Mouse (Mus musculus) retina, adult 2 months (tissue): ENCODE data around the gene Sun1.
A peak's percentile ranks its signal among the peaks of the same experiment; 100 is the strongest.

Experiments used
- DNase-seq: peaks from one replicate; pipeline ENCODE4 v3.0.0-alpha.2; 2012; ENCODE audit warnings: low read depth, low spot score

Sun1 gene

DNA sequence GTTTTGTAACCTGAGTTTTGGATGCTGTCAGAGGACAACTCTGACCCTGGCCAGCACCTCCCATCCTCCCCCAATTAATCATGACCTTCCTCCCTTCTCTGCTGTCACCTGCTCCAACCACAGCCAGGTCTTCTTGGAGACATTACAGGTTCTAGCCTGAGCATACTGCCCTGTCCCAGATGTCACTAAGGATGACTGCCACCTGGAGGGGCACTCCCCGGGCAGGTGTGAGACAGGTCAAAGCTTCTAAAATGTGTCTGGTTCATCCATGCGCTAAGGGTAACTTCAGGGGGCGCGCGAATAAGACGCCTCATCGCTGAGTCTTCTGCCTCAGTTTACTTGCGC lies 51.3 kb downstream of the Sun1 start:
- DNase-seq, result no peak

DNA sequence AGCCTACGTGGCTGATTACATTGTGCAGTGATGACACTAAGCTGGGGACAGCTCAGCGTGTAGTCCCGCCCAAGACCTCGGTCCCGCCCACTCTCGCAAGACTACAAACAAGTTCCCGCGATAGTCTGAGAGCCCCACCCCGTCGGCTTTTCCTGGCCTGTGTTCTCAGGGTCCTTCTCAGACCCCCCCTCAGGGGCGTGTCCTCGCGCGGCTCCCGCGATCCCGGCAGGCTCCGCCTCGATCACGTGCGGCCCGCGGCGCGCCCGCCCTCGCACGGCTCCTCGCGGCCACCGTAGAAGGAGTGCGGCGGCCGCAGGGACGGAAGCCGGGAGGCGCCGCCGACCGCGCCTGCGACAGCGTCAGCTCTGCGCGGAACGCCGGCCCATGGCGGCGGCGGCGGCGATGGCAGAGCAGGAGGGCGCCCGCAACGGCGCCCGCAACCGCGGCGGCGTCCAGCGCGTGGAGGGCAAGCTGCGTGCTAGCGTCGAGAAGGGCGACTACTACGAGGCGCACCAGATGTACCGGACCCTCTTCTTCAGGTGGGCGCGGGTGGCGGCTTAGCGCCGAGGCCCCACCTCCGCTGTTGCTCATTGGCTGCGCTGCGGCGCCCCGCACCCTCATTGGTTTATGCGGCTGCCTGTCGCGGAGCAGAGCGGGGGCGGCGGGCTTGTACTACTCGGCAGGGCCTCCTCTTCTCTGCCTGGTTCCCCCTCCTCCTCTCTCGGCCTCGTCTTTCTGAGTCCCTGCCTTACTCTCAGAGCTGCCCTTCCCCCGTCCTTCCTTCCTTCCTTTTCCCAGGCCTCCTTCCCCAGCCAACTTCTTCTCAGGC lies 51.9 kb downstream of the Sun1 start, which contains the start of gene Get4:
Gene Get4, plus strand, starts transcription at position 244 of the 829 bp plus-strand sequence.
- peak; percentile 97 for DNase-seq

DNA sequence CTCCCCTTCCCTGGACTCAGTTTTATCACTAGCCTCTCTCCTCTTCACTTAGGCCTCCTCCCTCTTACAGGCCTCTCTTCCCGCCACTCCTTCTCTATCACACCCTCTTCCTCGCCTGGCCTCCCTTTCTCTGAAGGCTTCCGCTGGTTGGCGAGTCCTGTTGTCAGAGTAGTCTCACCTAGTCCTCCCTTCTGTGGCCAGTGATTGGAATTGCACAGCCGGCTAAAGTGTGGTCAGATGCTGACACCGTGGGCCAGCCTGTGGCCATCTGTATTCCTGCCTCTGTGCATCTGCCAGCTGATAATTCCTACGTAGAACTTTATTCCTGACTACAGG lies 52.4 kb downstream of the Sun1 start:
- no peak for DNase-seq

DNA sequence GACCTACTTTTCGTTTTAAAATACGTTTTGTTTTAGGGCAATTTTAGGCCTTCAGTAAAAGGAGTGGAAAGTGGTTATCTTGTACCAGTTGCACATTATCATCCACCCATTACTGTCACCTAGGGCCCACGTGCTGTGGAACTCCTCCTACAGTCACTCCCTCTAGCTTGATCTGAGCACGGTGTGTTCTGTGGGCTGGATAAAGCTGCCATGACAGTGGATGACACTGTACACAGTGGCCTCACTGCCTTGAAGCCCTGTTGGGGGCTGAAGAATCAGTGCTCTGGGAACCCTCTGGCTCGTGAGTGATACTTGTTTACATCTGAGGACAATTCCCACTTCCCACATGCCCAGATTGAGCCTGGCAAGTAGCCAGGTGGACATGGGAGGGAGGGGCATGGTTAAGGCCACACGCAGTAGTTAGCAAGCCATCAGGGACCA lies 52.9 kb downstream of the Sun1 start:
- DNase-seq, result no peak

DNA sequence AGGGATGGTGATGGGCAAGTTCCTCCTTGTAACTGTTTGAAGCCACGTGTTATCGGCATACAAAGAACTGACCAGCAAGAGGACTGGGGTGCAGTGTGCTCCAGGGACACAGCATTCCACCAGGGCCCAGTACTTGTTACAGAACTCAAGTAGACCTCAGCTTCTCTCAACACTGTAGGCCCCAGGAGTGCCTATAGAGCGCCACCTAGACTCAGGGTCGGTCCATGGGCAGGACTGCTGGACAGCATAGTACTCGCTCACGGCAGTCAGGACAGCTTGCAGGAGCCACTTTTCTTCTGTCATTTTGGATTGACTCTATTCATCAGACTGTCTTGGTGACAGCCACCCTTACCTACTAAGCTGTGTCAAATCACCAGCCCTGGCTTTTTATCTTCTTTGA lies 54.5 kb downstream of the Sun1 start:
- no peak for DNase-seq

DNA sequence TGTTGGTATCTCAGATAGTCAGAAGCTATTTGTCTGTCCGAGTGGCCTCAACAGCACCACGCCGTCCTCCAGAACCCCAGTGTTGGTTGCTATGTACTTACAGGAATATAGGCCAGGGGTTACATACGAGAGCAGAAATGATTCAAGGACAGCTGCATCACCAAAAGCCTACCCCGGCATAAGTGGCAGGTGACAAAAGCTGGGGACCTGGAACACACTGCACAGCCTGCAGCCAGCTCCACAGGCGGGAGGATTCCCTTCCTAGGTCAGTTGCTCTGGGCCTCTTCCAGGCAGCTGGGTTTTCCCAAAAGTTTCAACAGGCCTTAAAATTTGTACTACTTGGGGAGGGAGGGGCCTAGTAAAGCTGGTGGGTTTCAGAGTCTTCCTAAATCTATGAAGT lies 55.3 kb downstream of the Sun1 start:
- no peak for DNase-seq

DNA sequence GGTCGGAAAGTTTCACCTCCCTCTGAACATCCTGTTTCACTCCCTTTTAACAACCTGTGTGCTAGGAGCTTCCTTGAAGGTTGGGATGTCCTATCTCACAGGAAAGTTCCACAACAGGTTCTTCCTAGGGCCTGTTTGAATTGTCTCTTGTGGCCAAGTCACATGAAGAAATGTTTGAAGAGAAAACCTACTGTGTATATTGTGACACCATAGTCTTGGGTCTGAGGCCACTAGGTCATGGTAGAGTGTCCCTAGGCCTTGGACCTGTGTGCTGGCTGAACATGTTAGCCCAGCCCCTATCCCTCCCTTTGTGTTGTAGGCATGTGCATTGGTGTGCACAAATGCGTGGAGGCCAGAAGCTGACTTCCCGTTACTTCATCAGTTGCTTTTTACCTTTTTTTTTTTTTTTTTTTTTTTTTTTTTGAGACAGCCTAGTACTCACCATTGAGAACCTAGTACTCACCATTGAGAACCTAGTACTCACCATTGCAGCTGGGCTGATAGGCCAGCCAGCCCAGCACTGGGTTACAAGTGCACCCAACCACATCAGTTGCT lies 55.9 kb downstream of the Sun1 start:
- no peak for DNase-seq

DNA sequence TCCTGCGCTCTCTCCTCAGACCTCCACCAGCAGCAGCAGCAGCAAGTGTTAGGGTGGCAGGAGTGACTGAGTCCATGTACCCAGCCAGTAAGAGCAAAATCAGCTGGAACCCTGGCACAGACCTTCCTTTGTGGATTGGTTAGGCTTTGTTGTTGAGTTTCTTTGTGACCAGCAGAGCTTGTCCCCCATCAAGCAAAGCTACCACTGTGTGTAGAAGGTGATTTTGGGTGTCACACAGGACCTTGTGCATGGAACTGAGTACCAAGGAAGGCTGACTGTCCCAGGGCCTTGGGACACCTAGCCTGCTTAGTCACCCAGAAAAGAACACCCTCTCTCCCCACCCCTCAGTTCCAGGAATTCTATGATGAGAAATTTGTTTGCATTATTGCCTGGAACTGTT lies 56.8 kb downstream of the Sun1 start:
- no peak for DNase-seq

DNA sequence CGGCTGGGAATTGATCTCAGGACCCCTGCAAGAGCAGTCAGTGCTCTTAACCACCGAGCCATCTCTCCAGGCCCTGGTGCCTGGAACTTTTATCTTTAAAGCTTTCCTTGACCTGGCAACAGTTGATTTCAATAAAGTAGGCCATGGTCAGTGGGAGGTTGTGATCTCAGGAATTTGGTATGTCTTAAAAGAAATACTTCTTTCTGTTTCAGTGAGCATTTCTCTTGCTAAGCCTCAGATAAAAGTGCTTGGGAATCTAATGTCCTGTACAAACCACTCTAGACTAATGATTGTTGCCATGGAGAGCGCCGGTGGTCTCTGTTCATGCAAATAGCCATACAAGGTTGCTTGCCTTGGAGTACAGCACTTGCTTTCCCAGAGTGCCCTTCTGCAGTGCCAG lies 57.4 kb downstream of the Sun1 start:
- no peak for DNase-seq

DNA sequence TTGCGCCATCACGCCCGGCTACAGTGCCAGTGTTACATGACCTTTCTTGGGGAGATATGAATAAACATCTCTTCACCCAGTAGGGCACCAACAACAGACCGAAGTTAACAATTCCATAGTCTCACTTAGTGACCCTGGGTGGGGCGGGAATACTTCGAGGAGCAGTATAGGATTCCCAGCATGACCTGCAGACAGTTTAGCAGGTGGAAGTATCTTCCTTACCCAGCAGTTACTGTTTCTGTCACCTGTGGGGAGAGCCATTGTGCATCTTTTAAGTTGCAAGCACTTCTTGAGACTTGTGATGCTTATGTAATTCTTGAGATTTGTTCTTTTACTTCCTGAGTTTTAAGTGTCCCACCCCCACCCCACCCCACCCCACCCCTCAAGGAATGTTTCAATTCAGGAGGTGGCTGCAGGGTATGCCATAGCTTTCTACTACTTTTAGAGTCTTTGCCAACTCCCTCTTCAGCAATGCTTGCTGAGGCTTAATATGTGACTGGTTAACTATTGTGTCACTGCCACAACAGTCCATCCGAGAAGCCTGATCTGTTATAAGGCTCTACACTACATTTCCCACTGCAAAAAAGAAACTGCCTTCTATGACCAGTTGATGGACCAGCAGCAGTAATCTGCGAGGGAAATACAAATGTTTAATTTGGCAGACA lies 58.1 kb downstream of the Sun1 start:
- DNase-seq, result no peak

DNA sequence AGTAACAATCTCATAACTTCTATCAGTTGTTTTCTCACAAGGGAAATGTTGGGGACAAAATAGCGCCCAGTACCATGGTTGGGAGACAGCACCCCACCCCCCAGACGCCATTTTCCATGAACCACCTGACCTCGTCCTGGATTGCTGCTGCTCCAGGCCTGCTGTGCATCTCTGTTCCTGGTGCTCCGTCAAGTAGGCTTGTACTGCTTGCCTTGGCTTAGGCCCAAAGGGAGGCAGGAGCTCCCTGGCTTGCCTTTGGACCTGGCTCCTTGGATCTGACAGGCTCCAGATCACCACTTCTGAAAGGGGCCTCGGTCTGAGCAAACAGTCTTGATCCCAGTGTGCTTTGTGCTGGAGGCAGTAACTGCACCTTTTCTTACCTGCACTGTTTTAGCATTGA lies 59.4 kb downstream of the Sun1 start:
- no peak for DNase-seq

DNA sequence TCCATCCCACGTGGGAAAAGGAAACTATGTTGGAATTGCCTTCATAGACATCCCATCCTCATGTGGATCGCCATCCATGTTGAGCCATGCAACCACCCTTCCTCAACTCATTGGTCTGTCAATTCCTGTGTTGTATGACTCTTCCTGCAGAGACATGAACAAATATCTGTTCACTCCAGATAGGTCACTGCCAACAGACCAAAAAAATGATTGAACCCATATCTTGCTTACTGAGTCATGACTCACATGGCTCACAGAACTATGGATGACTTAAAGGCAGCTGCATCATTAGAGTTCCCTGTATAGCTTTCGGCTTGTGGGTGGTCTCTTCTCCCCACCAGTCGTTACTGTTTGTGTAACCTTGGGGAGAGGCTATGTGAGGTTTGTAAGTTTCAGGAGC lies 61.0 kb downstream of the Sun1 start:
- no peak for DNase-seq

DNA sequence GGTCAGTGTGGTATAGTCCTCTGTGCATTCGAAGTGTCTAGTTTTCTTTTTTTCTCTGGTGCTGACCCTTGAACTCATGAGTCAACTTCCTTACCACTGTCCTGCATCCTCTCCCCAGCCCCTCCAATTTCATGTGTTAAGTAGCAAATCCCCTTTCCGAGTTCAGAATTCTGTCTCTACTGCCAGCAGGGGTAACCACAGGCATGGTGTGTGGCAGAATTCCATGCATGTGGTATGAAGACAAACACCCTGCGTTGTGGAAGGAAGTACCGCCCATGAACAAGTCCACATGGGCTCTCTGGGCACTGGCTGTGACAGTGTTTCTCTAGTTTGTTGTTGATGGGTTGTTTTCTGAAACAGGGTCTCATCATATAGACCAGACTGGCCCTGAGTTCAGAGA lies 67.2 kb downstream of the Sun1 start:
- DNase-seq, result no peak

DNA sequence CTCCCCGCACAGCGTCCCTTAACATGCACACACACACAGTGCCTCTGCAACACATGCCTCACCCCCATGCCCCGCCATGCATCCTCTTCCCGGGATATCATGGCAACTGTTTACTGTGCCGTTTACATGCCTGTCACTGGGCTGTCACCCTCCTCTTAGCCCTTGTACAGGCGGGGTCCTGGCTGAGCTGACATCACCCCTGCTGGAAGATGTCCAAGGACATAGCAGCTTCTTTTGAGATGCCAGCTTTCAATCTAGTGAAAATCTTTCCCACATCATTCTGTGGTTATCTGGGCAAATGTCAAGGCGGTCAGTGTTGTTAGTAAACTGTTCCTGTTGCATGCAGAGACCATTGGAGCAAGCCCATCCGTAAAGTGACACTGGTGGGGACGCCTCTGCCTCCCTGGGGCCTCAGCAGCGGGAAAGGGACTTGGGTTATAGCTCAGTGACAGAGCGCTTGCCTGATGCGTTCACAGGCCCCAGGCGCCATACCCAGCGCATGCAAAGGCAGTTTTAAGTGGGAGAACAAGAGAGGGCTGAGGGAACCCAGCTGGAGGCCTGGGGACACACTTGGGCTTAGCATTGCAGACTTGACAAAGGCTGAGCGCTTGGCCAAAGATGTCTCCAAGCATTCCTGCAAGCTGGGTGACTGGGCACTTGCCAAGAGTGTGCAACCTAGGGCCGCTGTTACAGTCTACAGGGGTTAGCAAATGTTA lies 70.5 kb downstream of the Sun1 start:
- no peak for DNase-seq

DNA sequence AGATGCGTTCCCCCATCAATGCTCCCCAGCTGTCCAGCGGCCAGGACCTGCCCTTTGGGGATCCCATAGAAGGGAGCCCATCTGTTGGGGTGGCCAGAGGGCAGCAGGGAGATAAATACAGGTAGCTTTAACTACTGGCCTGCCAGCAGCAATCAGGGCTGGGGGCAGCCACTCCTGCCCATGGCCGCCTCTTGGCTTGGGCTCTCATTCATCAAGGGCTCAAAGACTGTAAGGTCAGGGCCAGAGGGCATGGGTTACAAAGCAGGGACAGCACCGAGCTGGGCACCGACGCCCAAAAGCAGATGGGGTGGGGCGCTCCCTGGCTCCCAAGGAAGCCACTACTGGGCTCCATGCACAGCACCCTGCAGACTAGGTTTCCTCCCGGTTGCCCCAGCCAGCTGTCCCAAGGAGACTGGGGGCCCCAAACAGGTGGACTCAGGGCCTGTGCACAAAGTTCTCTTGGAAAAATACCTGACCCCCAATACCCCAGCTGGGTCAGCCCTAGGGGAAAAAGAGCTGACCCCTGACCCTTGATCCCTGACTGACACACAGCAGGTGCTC lies 71.6 kb downstream of the Sun1 start:
- no peak for DNase-seq

DNA sequence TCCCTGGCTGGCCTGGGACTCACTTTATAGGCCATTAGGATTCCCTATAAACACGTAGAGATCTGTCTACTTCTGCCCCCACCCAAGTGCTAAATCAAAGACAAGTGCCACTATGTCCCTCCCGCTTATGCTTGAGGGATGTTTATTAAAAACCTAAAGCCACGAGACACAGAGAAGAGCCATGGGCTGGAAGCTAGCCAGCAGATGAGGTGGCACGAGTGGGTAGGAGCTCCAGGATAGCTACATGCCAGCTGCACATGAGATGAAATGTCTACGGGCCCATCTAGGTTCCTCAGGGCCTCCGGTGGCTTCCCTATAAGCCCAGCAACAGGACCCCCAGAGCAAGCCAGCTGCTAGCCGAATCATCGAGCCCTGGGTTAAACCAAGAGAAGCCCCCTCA lies 76.8 kb downstream of the Sun1 start:
- no peak for DNase-seq

DNA sequence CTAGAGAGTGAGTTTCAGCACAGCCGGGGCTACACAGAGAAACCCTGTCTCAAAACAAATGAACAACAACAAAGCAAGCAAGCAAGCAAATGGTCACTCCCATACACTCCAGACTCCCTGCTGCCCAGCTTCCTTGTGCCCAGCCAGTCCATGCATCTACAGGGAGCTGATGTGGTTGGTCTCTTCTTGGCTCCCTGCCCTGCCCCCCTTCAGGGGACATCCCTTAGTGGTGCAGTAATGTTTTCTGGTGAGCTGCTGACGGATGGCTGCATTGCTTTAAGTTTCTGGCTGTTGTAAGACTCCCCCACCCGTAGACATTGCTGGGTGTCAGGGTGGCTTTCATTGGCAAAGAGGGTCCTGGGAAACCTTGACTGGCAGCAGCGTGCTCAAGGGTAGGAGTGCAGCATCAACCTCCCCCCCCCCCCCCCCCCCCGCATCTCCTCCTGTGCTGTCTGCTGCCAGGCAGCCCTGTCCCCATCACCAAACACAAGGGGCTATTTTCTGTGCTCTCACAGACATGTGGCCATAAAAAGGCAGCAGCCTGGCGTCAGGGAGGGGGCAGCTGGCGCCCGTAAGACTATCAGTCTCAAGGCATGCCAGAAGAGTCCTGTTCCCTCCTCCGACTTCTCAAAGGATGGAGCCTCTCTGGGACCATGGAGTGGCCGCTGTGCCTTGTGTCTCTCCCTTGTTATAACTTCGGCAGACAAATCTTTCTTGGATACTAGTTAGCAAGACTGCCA lies 81.1 kb downstream of the Sun1 start:
- DNase-seq, result no peak

DNA sequence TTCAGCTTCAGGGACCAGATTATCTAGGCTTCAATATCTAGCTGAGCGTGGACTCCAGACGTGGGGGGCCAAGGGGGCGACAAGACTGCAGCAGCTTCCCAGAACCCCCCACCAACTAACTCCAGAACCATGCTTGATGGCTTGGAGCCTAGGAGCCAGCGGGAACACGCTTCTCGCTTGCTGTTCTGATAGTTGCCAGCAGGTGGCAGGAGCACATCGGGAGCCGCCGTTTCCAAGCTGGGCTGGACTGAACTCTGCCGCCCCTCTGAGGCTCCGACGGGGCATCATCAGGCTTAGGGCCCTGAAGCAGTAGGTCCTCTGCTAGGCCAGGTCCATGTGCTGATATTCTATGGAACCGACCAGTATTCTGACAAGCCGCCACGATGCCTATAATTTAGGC lies 81.8 kb downstream of the Sun1 start:
- DNase-seq, result peak; percentile 50

DNA sequence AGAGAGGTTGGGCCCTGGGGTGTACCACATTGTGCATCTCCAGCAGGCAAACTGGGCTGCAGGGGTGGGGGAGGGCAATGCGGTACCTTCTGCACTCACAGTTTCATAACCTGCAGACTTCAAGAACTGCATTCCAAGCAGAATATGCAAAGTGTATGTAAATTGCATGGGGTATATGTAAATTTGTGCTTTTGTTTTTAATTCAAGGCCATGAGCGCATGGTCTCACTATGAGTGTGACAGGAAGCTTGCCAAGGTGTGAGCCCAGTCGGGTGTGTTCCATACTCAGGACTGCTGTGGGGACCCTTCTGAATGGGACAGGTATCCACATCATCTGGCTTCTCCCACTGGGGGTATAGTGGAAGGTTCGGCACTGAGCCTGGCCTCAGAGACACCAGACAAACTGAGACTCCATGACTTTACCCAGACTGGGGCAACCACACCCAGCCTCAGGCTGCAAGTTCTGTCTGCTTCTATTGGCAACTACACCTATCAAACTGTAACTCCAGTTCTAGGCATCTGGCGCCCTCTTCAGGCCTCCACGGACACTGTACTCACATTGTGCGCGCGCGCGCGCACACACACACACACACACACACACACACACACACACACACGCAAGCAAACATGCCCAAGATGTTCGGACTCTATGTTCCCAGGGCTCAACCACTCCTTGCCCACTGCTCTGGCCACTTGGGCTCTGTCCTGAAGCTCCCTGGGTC lies 83.2 kb downstream of the Sun1 start:
- DNase-seq, result no peak

DNA sequence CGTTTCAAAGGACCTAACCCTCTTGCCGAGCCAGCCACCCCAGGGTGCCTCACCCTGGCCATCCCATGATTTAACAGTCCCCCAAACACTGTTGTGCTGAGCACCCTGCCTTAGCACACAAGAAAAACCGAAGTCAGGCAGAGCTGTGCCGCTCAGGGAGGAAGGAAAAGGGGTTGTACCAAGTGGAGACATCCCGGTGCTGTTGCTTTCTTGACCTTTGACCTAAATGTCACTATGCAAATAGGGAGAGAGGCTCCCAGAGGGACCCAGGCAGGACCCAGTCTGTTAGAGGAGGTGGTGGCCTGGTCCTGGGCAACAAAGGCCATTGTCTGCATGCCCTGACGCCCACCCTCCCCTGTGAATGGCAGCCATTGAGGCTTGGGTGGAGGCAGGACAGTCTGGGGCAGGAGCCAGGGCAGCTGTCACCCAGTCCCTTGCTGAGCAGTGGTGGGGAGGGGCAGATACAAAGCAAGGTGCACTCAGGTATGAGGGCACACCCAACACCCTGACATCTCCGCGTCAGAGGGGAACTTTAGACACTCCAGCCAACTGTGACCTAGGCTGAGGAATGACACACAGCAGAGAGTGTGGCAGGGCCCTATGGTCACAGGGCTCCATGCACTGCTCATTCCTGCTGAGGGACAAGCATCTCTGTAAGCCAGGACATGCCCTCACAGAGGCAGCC lies 85.1 kb downstream of the Sun1 start:
- no peak for DNase-seq
